Mouse (Mus musculus) lung, postnatal 10 days (tissue): ENCODE results near the gene Msi1.
"Not testable (repeated sequence)": the region's sequence is repeated elsewhere in the genome, so short reads cannot be mapped to it uniquely, and the experiment has no call there.

ENCODE experiments used
- DNase-seq: peaks from one replicate; pipeline ENCODE4 v3.0.0; 2021

Gene Msi1

DNA sequence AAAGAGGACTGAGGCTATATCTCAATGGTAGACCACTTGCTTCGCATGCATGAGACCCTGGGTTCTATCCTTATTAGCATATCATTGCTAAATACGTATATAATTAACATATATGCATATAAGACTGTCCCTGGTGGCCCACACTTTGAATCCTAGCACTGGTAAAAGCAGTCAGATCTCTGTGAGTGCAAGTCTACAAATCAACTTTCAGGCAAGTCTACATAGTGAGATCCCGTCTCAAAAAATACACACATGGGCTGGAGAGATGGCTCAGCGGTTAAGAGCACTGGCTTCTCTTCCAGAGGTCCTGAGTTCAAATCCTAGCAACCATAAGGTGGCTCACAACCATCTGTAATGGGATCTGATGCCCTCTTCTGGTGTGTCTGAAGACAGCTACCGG, 61.7 kb downstream of the Msi1 start:
- no peak for DNase-seq

DNA sequence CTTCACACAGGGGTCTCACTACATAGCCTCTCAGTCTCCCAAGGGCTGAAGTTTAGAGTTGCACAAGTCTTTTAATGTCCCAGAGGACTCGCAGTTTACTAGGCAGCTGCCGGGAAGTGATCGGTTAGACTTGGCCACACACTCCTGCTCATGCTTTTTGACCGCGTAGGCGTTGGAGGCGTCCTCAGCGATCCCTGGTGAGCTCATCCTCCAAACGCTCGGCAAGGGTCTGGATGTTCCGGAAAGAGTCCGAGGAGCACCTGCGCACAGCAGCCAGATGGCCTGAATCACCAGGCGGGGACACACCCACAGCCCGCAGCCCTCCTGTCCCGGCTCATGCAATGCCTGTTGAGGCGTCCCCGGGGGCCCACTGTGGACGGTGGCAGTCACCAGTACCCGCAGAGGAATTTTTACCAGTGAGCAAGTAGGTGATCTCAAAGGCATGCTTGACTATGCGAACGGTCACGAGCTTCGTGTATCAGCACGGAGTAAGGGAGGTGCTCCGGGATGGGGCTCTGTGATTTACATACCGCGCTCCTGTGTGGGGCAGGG, 62.4 kb downstream of the Msi1 start:
- DNase-seq = peak; percentile 77

DNA sequence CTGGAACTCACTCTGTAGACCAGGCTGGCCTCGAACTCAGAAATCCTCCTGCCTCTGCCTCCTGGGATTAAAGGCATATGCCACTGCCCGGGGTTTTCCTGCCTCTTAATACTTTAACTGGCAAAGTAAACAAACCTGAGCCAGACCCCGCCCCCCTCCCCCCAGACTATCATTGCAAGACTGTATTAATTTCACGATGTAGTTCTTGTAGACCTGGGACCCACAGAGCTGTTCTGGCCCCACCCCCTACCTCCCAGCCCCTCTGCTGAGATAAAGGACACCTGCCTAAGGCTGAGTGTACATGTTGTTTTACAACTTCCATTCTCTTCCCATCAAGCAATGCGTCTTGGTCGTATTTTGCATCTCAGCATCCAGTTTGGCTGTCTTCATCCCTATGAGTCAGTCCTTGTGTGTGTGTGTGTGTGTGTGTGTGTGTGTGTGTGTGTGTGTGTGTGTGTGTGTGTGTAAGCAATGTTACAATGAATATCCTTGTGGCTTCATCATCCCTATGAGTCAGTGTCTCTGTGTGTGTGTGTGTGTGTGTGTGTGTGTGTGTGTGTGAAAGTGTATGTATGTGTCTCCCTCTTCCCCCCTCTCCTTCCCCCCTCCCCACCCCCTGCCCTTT, 63.4 kb downstream of the Msi1 start:
- no peak for DNase-seq

DNA sequence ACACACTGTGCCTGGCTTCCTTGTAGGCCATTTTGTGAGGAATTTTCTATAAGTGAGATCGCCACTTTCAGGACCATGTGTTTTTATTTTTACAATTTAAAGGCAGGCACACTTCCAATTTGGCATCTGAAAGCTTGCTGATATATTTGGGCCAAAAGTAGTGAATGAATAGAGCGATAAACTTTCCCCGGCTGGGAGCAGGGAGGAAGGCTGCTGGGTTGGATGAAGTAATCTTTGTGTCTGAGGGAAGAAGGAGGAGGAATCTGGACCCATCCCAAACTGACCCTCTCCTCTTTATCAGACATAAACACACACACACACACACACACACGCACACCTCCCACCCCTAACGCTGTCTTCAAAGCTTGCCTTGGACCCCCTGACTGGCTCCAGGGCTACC, 64.0 kb downstream of the Msi1 start:
- peak; percentile 45 for DNase-seq

DNA sequence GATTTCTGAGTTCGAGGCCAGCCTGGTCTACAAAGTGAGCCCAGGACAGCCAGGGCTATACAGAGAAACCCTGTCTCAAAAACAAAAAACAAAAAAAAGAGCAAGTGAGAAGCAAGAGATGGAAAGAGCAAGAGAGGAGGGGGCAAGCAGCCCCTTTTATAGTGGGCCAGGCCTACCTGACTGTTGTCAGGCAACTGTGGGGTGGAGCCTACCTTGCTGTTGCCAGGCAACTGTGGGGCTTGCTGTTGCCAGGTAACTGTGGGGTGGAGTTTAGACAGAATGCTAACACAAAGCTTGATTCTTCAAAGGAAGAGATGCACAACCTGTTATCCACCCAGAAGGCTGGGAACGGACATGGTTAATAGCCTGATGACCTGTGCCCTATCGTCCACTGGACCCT, 66.2 kb downstream of the Msi1 start:
- not testable (repeated sequence) for DNase-seq

DNA sequence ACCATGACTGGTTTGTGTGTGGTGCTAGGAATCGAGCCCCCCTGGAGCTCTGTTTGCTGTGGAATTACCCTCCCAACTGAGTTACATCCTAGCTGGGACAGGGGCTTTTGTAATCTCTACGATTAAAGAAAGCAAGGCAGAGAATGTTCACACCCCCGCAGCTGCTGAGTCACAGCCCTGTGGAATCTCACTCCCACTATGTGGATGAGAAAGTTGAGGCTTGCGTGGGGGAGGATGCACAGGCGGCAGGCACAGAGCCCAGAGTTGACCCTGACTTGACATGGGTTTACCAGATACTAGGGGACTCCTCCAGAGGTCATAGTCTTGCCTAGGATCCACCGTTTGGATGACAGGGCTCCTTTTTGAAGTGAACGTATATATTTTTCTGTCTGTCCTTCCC, 67.6 kb downstream of the Msi1 start:
- no peak for DNase-seq

DNA sequence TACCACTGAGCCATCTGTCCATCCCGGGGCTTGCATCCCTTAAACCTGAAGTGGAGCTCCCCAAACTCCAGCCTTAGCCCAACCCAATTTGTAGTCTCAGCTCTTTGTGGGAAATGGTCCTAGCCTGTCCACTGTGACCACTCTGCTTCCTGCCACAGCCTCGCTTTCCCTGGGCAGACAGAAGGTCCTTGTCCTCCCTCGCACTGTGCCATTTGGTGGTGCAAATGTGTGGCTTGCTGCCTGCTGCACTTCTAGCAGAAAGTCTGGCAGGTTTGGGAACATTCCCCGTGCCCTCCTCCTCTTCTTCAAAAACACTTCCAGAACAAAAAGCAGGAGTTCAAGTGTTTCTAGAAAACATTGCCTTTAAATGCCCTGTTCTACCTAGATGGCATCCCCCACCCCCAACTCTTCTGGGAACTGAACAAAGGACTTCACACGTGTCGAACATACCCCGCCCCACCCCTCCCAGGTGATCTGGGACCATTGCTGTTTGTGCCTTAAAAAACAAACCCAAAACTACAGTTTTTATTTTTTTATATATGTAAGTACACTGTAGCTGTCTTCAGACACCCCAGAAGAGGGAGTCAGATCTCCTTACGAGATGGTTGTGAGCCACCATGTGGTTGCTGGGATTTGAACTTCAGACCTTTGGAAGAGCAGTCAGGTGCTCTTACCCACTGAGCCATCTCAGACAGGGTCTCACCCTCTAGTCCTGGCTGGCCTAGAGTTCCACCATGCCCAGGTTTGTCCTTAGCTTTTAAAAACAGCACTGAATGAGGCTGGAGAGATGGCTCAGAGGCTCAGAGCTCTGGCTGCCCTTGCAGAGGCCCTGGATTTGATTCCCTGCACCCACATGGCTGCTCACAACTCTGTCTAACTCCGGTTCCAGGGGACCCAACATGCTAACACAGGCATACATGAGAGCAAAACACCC, 69.2 kb downstream of the Msi1 start:
- DNase-seq = no peak

DNA sequence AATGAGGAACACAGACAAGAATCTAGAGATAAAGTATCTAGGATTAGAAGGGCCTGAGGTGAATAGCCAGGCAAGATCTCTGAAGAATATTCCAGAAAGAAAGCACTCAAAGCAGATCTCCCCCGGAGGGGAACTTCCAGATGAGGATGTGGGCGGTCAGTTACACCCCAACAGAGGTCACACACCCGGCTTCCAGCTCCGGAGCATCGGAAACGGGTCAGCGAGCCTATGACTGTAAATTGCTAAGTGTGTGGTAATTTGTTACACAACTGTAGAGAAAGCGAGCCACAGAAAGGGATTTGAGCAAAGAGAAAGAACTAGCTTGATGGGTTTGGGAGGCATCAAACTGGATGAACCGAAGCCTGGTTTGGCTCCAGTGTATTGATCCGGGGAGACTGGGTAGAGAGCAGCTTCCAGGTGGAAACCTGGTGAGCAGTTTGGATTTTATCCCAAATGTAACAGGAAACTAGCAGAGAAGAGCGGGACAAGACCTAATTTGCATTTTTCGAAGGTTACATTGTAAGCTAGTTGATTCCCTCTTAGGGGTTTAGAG, 71.1 kb downstream of the Msi1 start:
- no peak for DNase-seq

DNA sequence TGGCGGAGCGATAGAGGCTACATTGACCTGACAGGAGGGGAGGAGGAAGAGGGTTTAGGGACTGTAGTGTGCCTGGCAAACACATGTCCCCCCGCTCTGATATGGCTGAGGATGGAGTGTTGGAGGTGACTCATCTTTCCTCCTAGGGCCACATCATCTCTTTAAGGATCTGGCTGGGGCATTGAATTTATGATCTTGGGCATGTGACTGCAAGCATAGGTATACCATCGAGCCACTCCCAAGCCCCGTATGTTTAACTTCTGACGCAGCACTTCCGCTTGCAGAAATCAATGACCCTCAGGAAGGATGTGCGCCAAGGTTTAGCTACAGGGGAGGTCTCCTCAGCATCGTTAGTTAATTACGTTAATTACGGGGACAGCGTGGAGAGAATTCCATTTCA, 73.6 kb downstream of the Msi1 start:
- no peak for DNase-seq
